Mouse (Mus musculus): ENCODE data around the gene Fetub.

DNA sequence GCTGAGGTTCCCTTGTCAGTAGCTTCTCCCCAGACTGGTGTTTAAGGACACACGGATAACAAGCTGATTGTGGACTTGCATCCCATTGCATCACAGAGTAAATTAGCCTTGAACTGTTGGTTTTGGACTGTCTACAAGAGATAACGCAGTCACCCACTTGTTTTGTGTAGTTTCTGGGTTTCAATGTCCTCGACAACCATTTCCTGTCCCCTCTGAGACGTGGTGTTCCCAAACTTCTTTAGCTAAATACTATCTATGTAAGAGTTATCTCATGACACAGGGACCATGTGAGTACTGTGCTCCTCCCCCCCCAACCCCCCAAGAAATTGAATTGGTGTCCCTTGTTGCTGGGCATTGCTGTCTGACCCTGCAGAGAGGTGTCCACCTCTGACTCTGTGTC lies 36.6 kb upstream of the Fetub start:
- no peak for TF ChIP-seq CTCF (IDR thresholded peaks at IDR 0.05; ENCODE audit: low read depth, low read length)
- no peak for TF ChIP-seq POLR2A (IDR thresholded peaks at IDR 0.05; ENCODE audit: borderline replicate concordance, low read depth, low read length)
